Mouse (Mus musculus) NIH3T3 (cell line): ENCODE measurements around the gene Ahnak.
"Not testable (repeated sequence)": the region's sequence is repeated elsewhere in the genome, so short reads cannot be mapped to it uniquely, and the experiment has no call there.

Experiments
- DNase-seq: peaks from one replicate; pipeline ENCODE4 v3.0.0-alpha.2; 2012; ENCODE audit warnings: low read depth

Ahnak gene

GRCm38 (mm10) chr19:8972491-8972890, 16.6 kb upstream of the Ahnak start:
- DNase-seq: not testable (repeated sequence)

- DNase-seq: no peak
These were observed 14.4 kb upstream of the Ahnak start for GRCm38 (mm10) chr19:8974638-8975037.

GRCm38 (mm10) chr19:8975491-8975890, 13.6 kb upstream of the Ahnak start:
- DNase-seq: no peak

GRCm38 (mm10) chr19:8976535-8976934, 12.5 kb upstream of the Ahnak start:
- peak; percentile 94 for DNase-seq

GRCm38 (mm10) chr19:8980771-8981170, 8.3 kb upstream of the Ahnak start:
- DNase-seq: peak; percentile 91

- DNase-seq: peak; percentile 57
These were observed 7.5 kb upstream of the Ahnak start for GRCm38 (mm10) chr19:8981450-8982168.

GRCm38 (mm10) chr19:8982303-8983149, 6.6 kb upstream of the Ahnak start:
- DNase-seq: peak; percentile 84

- DNase-seq: peak; percentile 87
These were observed 5.9 kb upstream of the Ahnak start for GRCm38 (mm10) chr19:8983150-8983650.

GRCm38 (mm10) chr19:8984255-8984868, 4.7 kb upstream of the Ahnak start:
- peak; percentile 93 for DNase-seq

GRCm38 (mm10) chr19:8985891-8986290, 3.2 kb upstream of the Ahnak start:
- no peak for DNase-seq

GRCm38 (mm10) chr19:8987816-8988215, 1.3 kb upstream of the Ahnak start:
- DNase-seq: no peak

- DNase-seq: peak; percentile 74
These were observed 578 bp upstream of the Ahnak start for GRCm38 (mm10) chr19:8988346-8989065.

- peak; percentile 99 for DNase-seq
These were observed 715 bp downstream of the Ahnak start for GRCm38 (mm10) chr19:8989567-8990431.

GRCm38 (mm10) chr19:8990432-8991102, 1.5 kb downstream of the Ahnak start:
- no peak for DNase-seq

- DNase-seq: peak; percentile 44
These were observed 2.3 kb downstream of the Ahnak start for GRCm38 (mm10) chr19:8991245-8991870.

GRCm38 (mm10) chr19:8991871-8992735, 3.0 kb downstream of the Ahnak start:
- DNase-seq: peak; percentile 84

- peak; percentile 97 for DNase-seq
These were observed 3.9 kb downstream of the Ahnak start for GRCm38 (mm10) chr19:8992769-8993624.

- DNase-seq: no peak
These were observed 4.5 kb downstream of the Ahnak start for GRCm38 (mm10) chr19:8993625-8993912.
